Mouse (Mus musculus): Measurements from ENCODE around the gene Map3k3. TPM values are rescaled to one million over a fixed set of nuclear protein-coding genes. Genes with fewer than 3 reads are reported as not detected.

Gene Map3k3
- polyA plus RNA-seq (2014; fragmentation: Nextera tagmentation; extraction: Ambion mirVana) = 12.4 and 15.2 TPM in 2 replicates

GRCm38 (mm10) chr11:106083708-106084701 lies at the start of gene Map3k3:
Map3k3 (plus strand) TSS chr11:106084613.
- WGBS = 1% methylated on average over 69 of the region's 69 CpGs
- Histone ChIP-seq H3K36me3 (ENCODE audit: control insufficient read depth, insufficient read depth, low read length) (no peaks in the 10 kb centered on the region), H3K4me1 (ENCODE audit: control insufficient read depth, insufficient read depth, low read length) (peaks cover 13% of the 10 kb centered on the region), H3K27ac (replicated peaks; ENCODE audit: low read depth, low read length) (peak within 1 kb of the TSS; percentile 96), H3K27me3 (ENCODE audit: control insufficient read depth, insufficient read depth, low read length) (no peaks in the 10 kb centered on the region), H3K4me2 (ENCODE audit: low read length) (peak within 1 kb of the TSS; percentile 79), H3K9me3 (ENCODE audit: control insufficient read depth, low read length) (no peaks in the 10 kb centered on the region), H3K4me3 (replicated peaks; ENCODE audit: low read depth, low read length) (peak within 1 kb of the TSS; percentile 96), H3K9ac (replicated peaks; ENCODE audit: low read length) (peak within 1 kb of the TSS; percentile 80)
- ATAC-seq (ENCODE audit: low FRiP score, low TSS enrichment) = peak; percentile 99
- DNase-seq = peak; percentile 99

- Histone ChIP-seq H3K27me3 (ENCODE audit: control insufficient read depth, insufficient read depth, low read length) (no peaks in the 10 kb centered on the region), H3K27ac (replicated peaks; ENCODE audit: low read depth, low read length) (no peak overlapping the region), H3K9ac (replicated peaks; ENCODE audit: low read length) (no peak overlapping the region), H3K36me3 (ENCODE audit: control insufficient read depth, insufficient read depth, low read length) (no peaks in the 10 kb centered on the region), H3K4me3 (replicated peaks; ENCODE audit: low read depth, low read length) (no peak overlapping the region), H3K4me2 (ENCODE audit: low read length) (no peak overlapping the region), H3K4me1 (ENCODE audit: control insufficient read depth, insufficient read depth, low read length) (peaks cover 24% of the 10 kb centered on the region; the same call in 1 of the 2 replicates), H3K9me3 (ENCODE audit: control insufficient read depth, low read length) (no peaks in the 10 kb centered on the region)
- ATAC-seq (ENCODE audit: low FRiP score, low TSS enrichment) (no peak), DNase-seq (no peak)
- 88% methylated on average over 9 of the region's 9 CpGs for WGBS
These were observed 49.4 kb upstream of the Map3k3 start for GRCm38 (mm10) chr11:106034986-106035385.

GRCm38 (mm10) chr11:106036548-106037417 lies 47.6 kb upstream of the Map3k3 start, which contains the start of gene Dcaf7:
Dcaf7 (plus strand) TSS chr11:106036872.
- peaks cover 26% of the 10 kb centered on the region; the same call in 1 of the 2 replicates for H3K4me1 ChIP-seq (ENCODE audit: control insufficient read depth, insufficient read depth, low read length)
- DNase-seq (peak; percentile 99), ATAC-seq (ENCODE audit: low FRiP score, low TSS enrichment) (peak; percentile 99)
- no peaks in the 10 kb centered on the region for H3K9me3 ChIP-seq (ENCODE audit: control insufficient read depth, low read length)
- peak within 1 kb of the TSS; percentile 81 for H3K4me2 ChIP-seq (ENCODE audit: low read length)
- H3K27ac ChIP-seq (replicated peaks; ENCODE audit: low read depth, low read length) = peak within 1 kb of the TSS; percentile 90
- H3K9ac ChIP-seq (replicated peaks; ENCODE audit: low read length) = peak within 1 kb of the TSS; percentile 87
- H3K27me3 ChIP-seq (ENCODE audit: control insufficient read depth, insufficient read depth, low read length) = no peaks in the 10 kb centered on the region
- under 1% methylated on average over 66 of the region's 66 CpGs for whole genome bisulfite sequencing
- H3K4me3 ChIP-seq (replicated peaks; ENCODE audit: low read depth, low read length) = peak within 1 kb of the TSS; percentile 92
- no peaks in the 10 kb centered on the region for H3K36me3 ChIP-seq (ENCODE audit: control insufficient read depth, insufficient read depth, low read length)

GRCm38 (mm10) chr11:106037418-106037751 lies 47.0 kb upstream of the Map3k3 start:
- Histone ChIP-seq H3K9ac (replicated peaks; ENCODE audit: low read length) (peak overlapping the region; percentile 87), H3K4me3 (replicated peaks; ENCODE audit: low read depth, low read length) (peak overlapping the region; percentile 92), H3K27me3 (ENCODE audit: control insufficient read depth, insufficient read depth, low read length) (no peaks in the 10 kb centered on the region), H3K36me3 (ENCODE audit: control insufficient read depth, insufficient read depth, low read length) (no peaks in the 10 kb centered on the region), H3K4me1 (ENCODE audit: control insufficient read depth, insufficient read depth, low read length) (peaks cover 26% of the 10 kb centered on the region; the same call in 1 of the 2 replicates), H3K4me2 (ENCODE audit: low read length) (peak overlapping the region; percentile 81), H3K27ac (replicated peaks; ENCODE audit: low read depth, low read length) (peak overlapping the region; percentile 90), H3K9me3 (ENCODE audit: control insufficient read depth, low read length) (no peaks in the 10 kb centered on the region)
- WGBS = 0% methylated on average over 13 of the region's 13 CpGs
- DNase-seq (peak; percentile 85), ATAC-seq (ENCODE audit: low FRiP score, low TSS enrichment) (peak; percentile 28; the same call in 1 of the 2 replicates)

GRCm38 (mm10) chr11:106044349-106044748 lies 40.1 kb upstream of the Map3k3 start:
- Histone ChIP-seq H3K9ac (replicated peaks; ENCODE audit: low read length) (no peak overlapping the region), H3K4me2 (ENCODE audit: low read length) (no peak overlapping the region), H3K9me3 (ENCODE audit: control insufficient read depth, low read length) (no peaks in the 10 kb centered on the region), H3K4me1 (ENCODE audit: control insufficient read depth, insufficient read depth, low read length) (0 out of 2 replicates have a peak, but pooled peaks cover 2% of the 10 kb centered on the region), H3K4me3 (replicated peaks; ENCODE audit: low read depth, low read length) (no peak overlapping the region), H3K27ac (replicated peaks; ENCODE audit: low read depth, low read length) (no peak overlapping the region), H3K36me3 (ENCODE audit: control insufficient read depth, insufficient read depth, low read length) (peaks cover 30% of the 10 kb centered on the region), H3K27me3 (ENCODE audit: control insufficient read depth, insufficient read depth, low read length) (no peaks in the 10 kb centered on the region)
- no peak for DNase-seq
- no peak for ATAC-seq (ENCODE audit: low FRiP score, low TSS enrichment)

GRCm38 (mm10) chr11:106045256-106045655 lies 39.2 kb upstream of the Map3k3 start:
- ATAC-seq (ENCODE audit: low FRiP score, low TSS enrichment) (no peak), DNase-seq (no peak)
- 96% methylated on average over 1 of the region's 1 CpGs for WGBS
- Histone ChIP-seq H3K27me3 (ENCODE audit: control insufficient read depth, insufficient read depth, low read length) (no peaks in the 10 kb centered on the region), H3K4me3 (replicated peaks; ENCODE audit: low read depth, low read length) (no peak overlapping the region), H3K36me3 (ENCODE audit: control insufficient read depth, insufficient read depth, low read length) (peaks cover 37% of the 10 kb centered on the region), H3K27ac (replicated peaks; ENCODE audit: low read depth, low read length) (no peak overlapping the region), H3K9me3 (ENCODE audit: control insufficient read depth, low read length) (no peaks in the 10 kb centered on the region), H3K4me2 (ENCODE audit: low read length) (no peak overlapping the region), H3K9ac (replicated peaks; ENCODE audit: low read length) (no peak overlapping the region), H3K4me1 (ENCODE audit: control insufficient read depth, insufficient read depth, low read length) (0 out of 2 replicates have a peak, but pooled peaks cover 2% of the 10 kb centered on the region)

- Histone ChIP-seq H3K27ac (replicated peaks; ENCODE audit: low read depth, low read length) (no peak overlapping the region), H3K36me3 (ENCODE audit: control insufficient read depth, insufficient read depth, low read length) (peaks cover 42% of the 10 kb centered on the region), H3K27me3 (ENCODE audit: control insufficient read depth, insufficient read depth, low read length) (no peaks in the 10 kb centered on the region), H3K4me1 (ENCODE audit: control insufficient read depth, insufficient read depth, low read length) (no peaks in the 10 kb centered on the region), H3K9ac (replicated peaks; ENCODE audit: low read length) (no peak overlapping the region), H3K9me3 (ENCODE audit: control insufficient read depth, low read length) (no peaks in the 10 kb centered on the region), H3K4me2 (ENCODE audit: low read length) (no peak overlapping the region), H3K4me3 (replicated peaks; ENCODE audit: low read depth, low read length) (no peak overlapping the region)
- DNase-seq (no peak), ATAC-seq (ENCODE audit: low FRiP score, low TSS enrichment) (no peak)
- 97% methylated on average over 3 of the region's 3 CpGs for WGBS
These were observed 38.6 kb upstream of the Map3k3 start for GRCm38 (mm10) chr11:106045780-106046179.

GRCm38 (mm10) chr11:106046584-106046983 lies 37.8 kb upstream of the Map3k3 start:
- Histone ChIP-seq H3K9ac (replicated peaks; ENCODE audit: low read length) (no peak overlapping the region), H3K27ac (replicated peaks; ENCODE audit: low read depth, low read length) (no peak overlapping the region), H3K4me1 (ENCODE audit: control insufficient read depth, insufficient read depth, low read length) (no peaks in the 10 kb centered on the region), H3K27me3 (ENCODE audit: control insufficient read depth, insufficient read depth, low read length) (no peaks in the 10 kb centered on the region), H3K9me3 (ENCODE audit: control insufficient read depth, low read length) (no peaks in the 10 kb centered on the region), H3K36me3 (ENCODE audit: control insufficient read depth, insufficient read depth, low read length) (peaks cover 50% of the 10 kb centered on the region), H3K4me2 (ENCODE audit: low read length) (no peak overlapping the region), H3K4me3 (replicated peaks; ENCODE audit: low read depth, low read length) (no peak overlapping the region)
- DNase-seq = no peak
- WGBS = 88% methylated on average over 9 of the region's 9 CpGs
- no peak for ATAC-seq (ENCODE audit: low FRiP score, low TSS enrichment)

All from midbrain, embryonic 14.5 days (tissue).